Mouse (Mus musculus): ENCODE measurements around the gene Slc4a5. TPM values are rescaled to one million over a fixed set of nuclear protein-coding genes. Genes with fewer than 3 reads are reported as not detected.

The Slc4a5 gene
- total RNA-seq, 2 experiments from 2014 or later = 0.09 to 0.21 TPM

DNA sequence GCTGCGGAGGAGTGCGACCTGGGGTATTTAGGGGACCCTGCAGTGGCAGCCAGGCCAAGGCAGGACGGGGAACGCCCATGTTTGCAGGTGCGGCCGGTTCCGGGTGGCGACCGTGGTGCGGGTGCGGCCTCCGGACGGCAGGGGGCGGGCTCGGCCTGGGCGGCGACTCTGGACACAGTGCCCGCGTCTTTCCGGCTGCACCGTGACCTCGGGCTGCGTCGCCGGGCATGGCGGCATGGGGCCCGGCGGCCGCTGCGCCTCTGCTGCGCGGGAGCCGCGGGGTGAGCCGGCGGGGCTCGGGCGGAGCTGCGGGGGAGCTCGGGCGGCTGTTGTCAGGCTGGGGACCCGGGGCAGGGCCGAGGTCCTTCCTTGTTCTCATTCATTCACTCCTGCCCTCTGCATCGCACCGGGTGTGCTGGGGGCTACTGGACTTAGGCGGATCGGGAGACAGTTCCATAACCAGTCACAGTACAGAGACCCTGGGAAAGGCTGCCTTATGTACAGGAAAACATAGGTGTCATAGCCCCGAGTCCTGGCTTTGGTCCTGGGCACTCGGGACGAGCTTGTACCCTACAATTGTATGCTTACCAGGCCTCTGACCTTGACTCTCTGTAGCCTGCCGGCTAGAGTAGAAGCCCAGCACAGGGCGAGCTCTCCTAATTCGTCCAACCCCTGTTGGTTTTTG, 129.8 kb downstream of the Slc4a5 start:
- peak; percentile 91 to 92 for DNase-seq (ENCODE audit: low spot score in 2 of 2)

DNA sequence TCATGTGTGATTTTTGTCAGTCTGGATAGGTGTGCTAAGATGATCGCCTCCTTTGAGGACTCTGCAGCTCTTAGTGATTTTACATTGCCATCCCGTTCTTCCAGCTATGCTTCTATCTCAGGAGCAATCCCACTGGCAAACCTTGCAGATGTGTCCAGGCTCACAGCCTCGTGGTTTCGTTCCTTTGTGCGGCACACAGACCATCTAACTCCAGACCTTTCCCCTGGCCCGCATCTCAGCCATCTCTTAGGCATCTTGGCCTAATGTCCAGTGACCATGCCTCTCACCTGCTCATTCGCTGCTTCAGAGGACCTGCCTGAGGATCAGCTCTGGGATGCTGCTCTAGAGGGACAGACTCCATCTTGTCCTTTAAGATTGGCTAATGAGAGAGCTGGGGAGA, 130.5 kb downstream of the Slc4a5 start:
- no peak for DNase-seq (ENCODE audit: low spot score in 2 of 2)

DNA sequence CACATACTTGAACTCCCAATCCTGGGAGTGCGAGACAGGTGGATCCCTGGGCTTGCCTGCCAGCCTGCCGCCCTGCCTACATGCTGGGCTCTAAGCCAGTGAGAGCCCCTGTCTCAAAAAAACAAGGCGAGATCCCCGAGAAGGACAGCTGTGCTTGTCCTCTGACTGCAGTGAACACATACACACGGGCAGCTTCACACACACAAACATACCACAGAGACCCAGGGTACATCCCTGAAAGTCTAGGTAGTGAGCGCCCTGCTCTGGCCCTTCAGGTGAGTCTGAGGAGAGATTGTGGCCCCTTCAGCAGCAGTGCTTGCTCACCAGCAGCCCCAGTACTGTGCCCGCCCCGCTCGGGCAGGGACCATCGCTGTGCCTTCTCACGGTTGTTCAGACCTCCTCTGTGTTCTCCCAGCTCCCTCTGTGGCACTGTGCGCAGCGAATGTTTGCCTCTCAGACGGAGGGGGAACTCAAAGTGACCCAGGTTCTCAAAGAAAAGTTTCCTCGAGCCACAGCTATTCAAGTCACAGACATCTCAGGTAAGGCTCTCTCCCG, 131.3 kb downstream of the Slc4a5 start:
- DNase-seq (ENCODE audit: low spot score in 2 of 2) = no peak

DNA sequence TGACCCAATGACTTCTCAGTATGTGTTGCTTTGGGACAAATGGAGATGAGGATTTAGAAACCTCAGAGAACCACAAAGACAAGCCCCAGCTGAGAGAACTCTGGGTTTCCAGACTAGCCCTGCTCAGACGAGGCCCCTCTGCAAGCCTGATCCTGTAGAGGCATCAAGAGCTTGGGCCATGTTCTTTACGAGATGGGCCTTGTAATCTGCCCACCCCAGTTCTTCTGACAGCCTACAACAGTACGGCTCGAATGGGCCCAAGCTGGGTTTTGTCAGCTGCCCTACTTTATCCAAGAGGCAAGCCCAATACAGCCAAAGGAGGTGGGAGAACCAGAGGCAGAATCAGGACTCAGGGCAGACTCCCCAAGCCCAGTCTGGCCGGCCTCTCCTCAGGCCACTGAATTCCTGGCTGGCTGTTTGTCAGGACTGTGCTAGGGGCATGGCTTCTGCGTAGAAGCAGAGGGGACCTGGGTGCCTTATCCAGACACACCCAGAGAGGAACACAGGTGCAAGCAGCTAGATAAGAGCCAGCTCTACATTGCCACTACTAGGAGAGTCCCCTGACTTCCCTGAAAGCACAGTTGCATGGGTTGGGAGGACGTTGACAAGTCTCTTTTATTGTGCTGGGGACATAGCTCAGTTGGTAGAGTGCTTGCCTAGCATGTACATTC, 132.0 kb downstream of the Slc4a5 start:
- DNase-seq (ENCODE audit: low spot score in 2 of 2) = no peak

DNA sequence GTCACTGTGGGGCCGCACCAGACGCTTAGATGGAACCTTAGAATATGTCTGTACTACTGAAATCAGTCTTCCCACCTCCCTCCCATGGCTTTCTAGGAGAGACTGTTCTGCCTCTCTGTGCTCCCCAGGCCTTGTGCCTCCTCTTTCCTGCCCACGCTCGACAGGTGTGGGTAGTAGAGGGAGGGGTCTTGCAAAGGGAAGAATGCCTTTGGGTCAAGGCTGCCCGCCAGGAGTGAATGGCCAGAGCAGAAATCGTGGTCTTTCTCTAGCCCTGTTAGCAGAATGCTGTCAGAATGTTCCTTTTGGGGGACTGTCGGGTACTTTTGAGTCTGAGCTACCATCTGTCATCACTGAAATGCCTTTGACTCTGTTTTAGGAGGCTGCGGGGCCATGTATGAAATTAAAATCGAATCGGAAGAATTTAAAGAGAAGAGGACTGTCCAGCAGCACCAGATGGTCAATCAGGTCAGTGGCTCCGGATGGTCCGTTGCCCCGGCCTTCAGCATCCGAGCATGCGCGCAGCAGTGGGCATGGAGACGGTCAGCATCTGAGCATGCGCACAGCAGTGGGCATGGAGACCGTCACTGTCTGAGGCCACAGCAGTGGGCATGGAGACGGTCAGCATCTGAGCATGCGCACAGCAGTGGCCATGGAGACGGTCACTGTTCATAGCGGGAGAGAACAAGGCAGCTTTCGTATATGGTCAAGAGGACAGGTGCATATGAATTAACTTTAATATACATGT, 133.2 kb downstream of the Slc4a5 start:
- no peak for DNase-seq (ENCODE audit: low spot score in 2 of 2)

Other genes starting within 250 kb of the Slc4a5 start
- gene Dok1, start 186.4 kb upstream of the Slc4a5 start, total RNA-seq (2021) = 1 to 10 TPM; 1.8 to 2.7 TPM
- gene Loxl3, start 185.7 kb upstream of the Slc4a5 start, total RNA-seq (2021) = 1 to 10 TPM; 2.0 to 2.2 TPM
- 100 to 1,000 TPM; 114 to 121 TPM for gene Aup1, start 165.3 kb upstream of the Slc4a5 start, total RNA-seq (2021)
- 10 to 100 TPM; 37.7 to 46.2 TPM for gene Htra2, start 164.6 kb upstream of the Slc4a5 start, total RNA-seq (2021)
- gene Dqx1, start 162.0 kb upstream of the Slc4a5 start, total RNA-seq (2021) = under 1 TPM; 0.56 to 0.93 TPM
- gene Tlx2, start 149.5 kb upstream of the Slc4a5 start, total RNA-seq (2021) = not detected
- 10 to 100 TPM; 27.0 to 30.3 TPM for gene Pcgf1, start 142.0 kb upstream of the Slc4a5 start, total RNA-seq (2021)
- gene Lbx2, start 133.5 kb upstream of the Slc4a5 start, total RNA-seq (2021) = not detected
- gene Ccdc142, start 118.2 kb upstream of the Slc4a5 start, total RNA-seq (2021) = 1 to 10 TPM; 3.7 to 6.2 TPM
- 1 to 10 TPM; 5.0 to 5.4 TPM for gene Gm42688, start 118.2 kb upstream of the Slc4a5 start, total RNA-seq (2021)
- gene Mrpl53, start 110.8 kb upstream of the Slc4a5 start, total RNA-seq (2021) = 10 to 100 TPM; 54.5 to 59.6 TPM
- 10 to 100 TPM; 29.6 to 31.8 TPM for gene Mogs, start 104.3 kb upstream of the Slc4a5 start, total RNA-seq (2021)
- 10 to 100 TPM; 37.2 to 40.2 TPM for gene Wbp1, start 98.3 kb upstream of the Slc4a5 start, total RNA-seq (2021)
- 10 to 100 TPM; 23.1 to 26.3 TPM for gene Ino80b, start 94.4 kb upstream of the Slc4a5 start, total RNA-seq (2021)
- gene Rtkn, start 84.4 kb upstream of the Slc4a5 start, total RNA-seq (2021) = 10 to 100 TPM; 88.3 to 88.8 TPM
- gene Wdr54, start 63.4 kb upstream of the Slc4a5 start, total RNA-seq (2021) = 10 to 100 TPM; 33.0 to 33.3 TPM
- gene 1700003E16Rik, start 63.4 kb upstream of the Slc4a5 start, total RNA-seq (2021) = 10 to 100 TPM; 33.9 to 35.7 TPM
- gene Dctn1, start 53.9 kb upstream of the Slc4a5 start, total RNA-seq (2021) = 100 to 1,000 TPM; 369 to 374 TPM
- gene Mthfd2, start 106.1 kb downstream of the Slc4a5 start, total RNA-seq (2021) = 1 to 10 TPM; 6.5 to 6.7 TPM
- 10 to 100 TPM; 17.9 to 22.5 TPM for gene Mob1a, start 106.2 kb downstream of the Slc4a5 start, total RNA-seq (2021)
- 10 to 100 TPM; 49.3 to 49.5 TPM for gene Bola3, start 129.3 kb downstream of the Slc4a5 start, total RNA-seq (2021)
- gene Tet3, start 239.3 kb downstream of the Slc4a5 start, total RNA-seq (2021) = 10 to 100 TPM; 60.8 to 75.9 TPM

Data from left cerebral cortex, adult 18-20 months (tissue).